Mouse (Mus musculus) lung, embryonic 14.5 days (tissue): ENCODE measurements around the gene Fars2. TPM values are rescaled to one million over a fixed set of nuclear protein-coding genes. Genes with fewer than 3 reads are reported as not detected.

Experiments
- ATAC-seq: fragments of 200-750 bp; cut with Nextera tagmentation; 2 replicates; pipeline ENCODE4 v1.8.0; 2017; ENCODE audit warnings: mild to moderate bottlenecking, moderate TSS enrichment, moderate library complexity; ENCODE audit not compliant: insufficient read depth
- DNase-seq: peaks from one replicate; pipeline ENCODE4 v3.0.0-alpha.2; 2015
- H3K27ac ChIP-seq: fragments of 300-500 bp; sonication (generic); 2 replicates; pipeline ENCODE4 v1.5.1; 2014; ENCODE audit warnings: low read depth, mild to moderate bottlenecking, moderate library complexity
- H3K27me3 ChIP-seq: fragments of 300-500 bp; sonication (generic); 2 replicates; pipeline ENCODE4 v1.6.1; 2014; ENCODE audit warnings: low read length, control low read depth; ENCODE audit not compliant: insufficient read depth
- H3K36me3 ChIP-seq: fragments of 300-500 bp; sonication (generic); 2 replicates; pipeline ENCODE4 v1.6.1; 2014; ENCODE audit warnings: control low read depth; ENCODE audit not compliant: insufficient read depth
- H3K4me1 ChIP-seq: fragments of 300-500 bp; sonication (generic); 2 replicates; pipeline ENCODE4 v1.6.1; 2014; ENCODE audit warnings: antibody characterized with exemption, control low read depth; ENCODE audit not compliant: insufficient read depth
- H3K4me2 ChIP-seq: fragments of 300-500 bp; sonication (generic); 2 replicates; pipeline ENCODE4 v1.6.1; 2014; ENCODE audit warnings: mild to moderate bottlenecking
- H3K4me3 ChIP-seq: fragments of 300-500 bp; sonication (generic); 2 replicates; pipeline ENCODE4 v1.5.1; 2014; ENCODE audit warnings: low read depth, low read length
- H3K9ac ChIP-seq: fragments of 300-500 bp; sonication (generic); 2 replicates; pipeline ENCODE4 v1.6.1; 2014
- H3K9me3 ChIP-seq: fragments of 300-500 bp; sonication (generic); 2 replicates; pipeline ENCODE4 v1.6.1; 2016; ENCODE audit warnings: low read depth, low read length, control low read depth
- CTCF ChIP-seq: IDR thresholded peaks from 2 replicates; pipeline ENCODE4 v1.5.1; 2016; ENCODE audit warnings: antibody characterized with exemption, low read depth
- WGBS: fragments of 180-500 bp; shearing (Covaris S2); extraction: QIAGEN DNeasy Blood & Tissue Kit; methylation state at CpG from one replicate; pipeline ENCODE4 v1.1.7; 2014; 5-methylcytosine and 5-hydroxymethylcytosine counted together
- polyA plus RNA-seq: library from polyadenylated mRNA; unstranded; fragments of >200 nt; fragmentation: Nextera tagmentation; extraction: Ambion mirVana; gene quantifications from 2 replicates; pipeline ENCODE4 v1.2.1, GENCODE M21; 2014

Fars2 gene
- polyA plus RNA-seq, 1 experiment from 2014 or later = 29.3 TPM

DNA sequence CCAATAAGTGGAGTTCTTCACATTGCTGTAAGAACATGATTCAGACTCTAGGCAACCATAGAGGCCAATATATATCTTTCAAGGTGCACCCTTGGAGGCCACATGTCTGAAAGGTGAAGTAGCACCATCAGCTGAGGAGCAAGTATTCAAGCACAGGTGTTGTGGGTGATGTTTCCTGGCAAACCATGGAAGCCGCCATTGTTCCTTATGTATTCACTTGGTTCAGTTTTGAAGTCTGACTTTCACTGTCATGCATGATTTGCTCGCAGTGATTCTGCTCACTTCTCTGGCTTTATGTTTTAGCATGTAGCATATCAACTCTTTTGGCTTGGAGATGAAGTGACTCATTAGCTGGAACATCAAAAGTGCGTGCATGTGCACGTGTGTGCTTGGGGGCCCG lies 56.9 kb downstream of the Fars2 start:
- H3K4me3 ChIP-seq = no peak overlapping the region
- ATAC-seq (no peak), DNase-seq (no peak)
- H3K27ac ChIP-seq = no peak overlapping the region
- no peaks in the 10 kb centered on the region for H3K27me3 ChIP-seq
- H3K4me1 ChIP-seq = no peaks in the 10 kb centered on the region
- H3K4me2 ChIP-seq = no peak overlapping the region
- 91% methylated on average over 5 of the region's 5 CpGs for WGBS
- TF ChIP-seq CTCF = no peak
- H3K9ac ChIP-seq = no peak overlapping the region
- H3K36me3 ChIP-seq = no peaks in the 10 kb centered on the region
- H3K9me3 ChIP-seq = no peaks in the 10 kb centered on the region

DNA sequence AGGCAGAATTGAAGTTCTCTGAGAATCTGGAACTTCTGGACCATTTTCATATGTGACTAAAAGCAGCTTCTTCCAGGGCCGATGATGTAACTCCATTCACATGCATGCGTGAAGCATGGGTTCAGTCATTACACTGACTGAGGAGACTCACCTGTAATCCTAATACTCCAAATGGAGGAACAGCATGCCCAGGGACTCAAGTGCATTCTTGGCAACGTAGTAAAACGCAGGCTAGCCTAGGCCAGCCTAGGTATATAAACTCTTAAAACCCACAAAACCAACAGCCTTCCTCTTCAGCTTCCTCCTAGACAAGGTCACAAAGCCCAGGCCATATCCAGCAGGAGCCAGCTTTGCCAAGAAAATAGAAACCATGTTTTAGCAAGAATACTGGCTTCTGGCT lies 57.6 kb downstream of the Fars2 start:
- Histone ChIP-seq H3K4me3 (no peak overlapping the region), H3K27me3 (no peaks in the 10 kb centered on the region), H3K4me2 (no peak overlapping the region), H3K9ac (no peak overlapping the region), H3K27ac (no peak overlapping the region), H3K36me3 (no peaks in the 10 kb centered on the region), H3K9me3 (no peaks in the 10 kb centered on the region), H3K4me1 (no peaks in the 10 kb centered on the region)
- no peak for TF ChIP-seq CTCF
- ATAC-seq (no peak), DNase-seq (peak; percentile 13)
- 72% methylated on average over 4 of the region's 4 CpGs for WGBS

DNA sequence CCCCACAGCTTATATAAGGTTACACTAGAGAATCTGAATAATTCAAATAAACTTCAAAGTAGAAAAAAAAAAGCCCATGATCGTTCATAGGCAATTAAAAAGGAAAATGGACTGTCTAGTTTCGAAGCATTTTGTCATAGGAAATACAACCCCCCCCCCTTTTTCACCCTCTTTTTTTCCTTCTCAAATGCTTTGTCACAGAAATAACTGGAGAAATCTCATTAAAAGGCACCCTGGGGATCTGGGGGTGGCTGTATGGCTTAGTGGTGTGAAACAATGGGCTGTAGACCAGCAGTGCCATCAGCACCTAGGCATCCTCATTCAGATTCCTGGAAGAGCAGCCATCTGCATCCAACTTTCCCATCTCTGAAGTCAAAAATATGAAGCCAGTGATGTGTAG lies 64.0 kb downstream of the Fars2 start:
- ATAC-seq (no peak), DNase-seq (no peak)
- no peak for TF ChIP-seq CTCF
- Histone ChIP-seq H3K9me3 (no peaks in the 10 kb centered on the region), H3K4me3 (no peak overlapping the region), H3K9ac (no peak overlapping the region), H3K4me2 (no peak overlapping the region), H3K27me3 (no peaks in the 10 kb centered on the region), H3K4me1 (no peaks in the 10 kb centered on the region), H3K27ac (no peak overlapping the region), H3K36me3 (no peaks in the 10 kb centered on the region)
- WGBS = 45% methylated on average over 2 of the region's 2 CpGs

DNA sequence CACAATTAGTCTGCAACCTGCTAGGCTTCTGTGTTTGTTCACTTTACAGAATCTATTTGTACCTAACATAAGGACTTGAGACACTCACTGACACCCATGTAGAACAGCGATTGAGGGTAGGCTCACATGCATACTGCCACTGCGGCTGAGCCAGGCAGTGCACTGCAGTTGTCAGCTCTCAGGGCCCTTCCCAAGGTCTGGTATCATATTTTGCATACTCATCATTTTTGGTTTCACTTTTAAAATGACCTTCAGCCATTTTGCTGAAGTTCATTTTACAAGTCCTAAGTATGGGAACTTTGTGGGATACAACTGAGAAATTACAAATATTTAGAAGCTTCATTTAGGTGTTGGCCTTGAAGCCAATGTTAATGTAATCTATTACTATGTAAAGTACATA lies 73.4 kb downstream of the Fars2 start:
- 87% methylated on average over 2 of the region's 2 CpGs for WGBS

DNA sequence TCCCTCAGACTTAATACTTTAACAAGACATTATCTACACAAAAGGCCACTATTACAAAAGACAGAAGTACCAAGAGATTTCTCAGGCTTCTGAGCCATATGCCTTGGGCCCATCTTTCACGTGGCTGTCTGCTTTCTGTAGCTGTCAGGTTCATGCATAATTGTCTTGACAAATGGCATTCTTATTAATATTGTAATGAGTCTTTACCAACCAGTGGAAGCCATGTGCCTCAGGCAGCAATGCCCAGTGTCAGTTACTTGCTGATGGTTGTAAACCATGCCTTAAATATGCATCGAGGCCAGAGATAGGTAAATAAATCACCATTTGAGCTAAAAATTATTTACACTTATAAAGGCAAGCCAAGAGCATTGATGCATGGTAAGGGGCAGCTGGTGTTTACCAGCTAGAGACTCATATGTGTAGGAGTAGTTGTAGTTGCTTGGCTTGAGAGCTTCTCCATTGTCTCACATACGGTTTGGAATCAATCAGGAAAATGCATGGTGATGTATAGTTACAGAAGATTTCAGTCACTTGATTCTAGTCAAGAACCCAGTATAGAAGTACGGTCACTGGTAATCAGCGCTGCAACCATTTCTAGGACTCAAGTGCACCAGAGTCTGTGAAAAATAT lies 76.4 kb downstream of the Fars2 start:
- WGBS = 77% methylated on average over 5 of the region's 5 CpGs
- TF ChIP-seq CTCF = no peak
- H3K9me3 ChIP-seq = no peaks in the 10 kb centered on the region
- H3K27ac ChIP-seq = no peak overlapping the region
- ATAC-seq (no peak), DNase-seq (no peak)
- no peak overlapping the region for H3K4me2 ChIP-seq
- no peak overlapping the region for H3K9ac ChIP-seq
- peaks cover 7% of the 10 kb centered on the region; the same call in 1 of the 2 replicates for H3K4me1 ChIP-seq
- no peak overlapping the region for H3K4me3 ChIP-seq
- H3K36me3 ChIP-seq = no peaks in the 10 kb centered on the region
- no peaks in the 10 kb centered on the region for H3K27me3 ChIP-seq

More for the DNA sequence above, 73.4 kb downstream of the Fars2 start:
- H3K4me3 ChIP-seq = no peak overlapping the region
- TF ChIP-seq CTCF = no peak
- DNase-seq (no peak), ATAC-seq (no peak)
- H3K27ac ChIP-seq = no peak overlapping the region
- H3K9ac ChIP-seq = no peak overlapping the region
- H3K27me3 ChIP-seq = no peaks in the 10 kb centered on the region
- H3K9me3 ChIP-seq = no peaks in the 10 kb centered on the region
- no peaks in the 10 kb centered on the region for H3K36me3 ChIP-seq
- H3K4me2 ChIP-seq = no peak overlapping the region
- H3K4me1 ChIP-seq = no peaks in the 10 kb centered on the region

DNA sequence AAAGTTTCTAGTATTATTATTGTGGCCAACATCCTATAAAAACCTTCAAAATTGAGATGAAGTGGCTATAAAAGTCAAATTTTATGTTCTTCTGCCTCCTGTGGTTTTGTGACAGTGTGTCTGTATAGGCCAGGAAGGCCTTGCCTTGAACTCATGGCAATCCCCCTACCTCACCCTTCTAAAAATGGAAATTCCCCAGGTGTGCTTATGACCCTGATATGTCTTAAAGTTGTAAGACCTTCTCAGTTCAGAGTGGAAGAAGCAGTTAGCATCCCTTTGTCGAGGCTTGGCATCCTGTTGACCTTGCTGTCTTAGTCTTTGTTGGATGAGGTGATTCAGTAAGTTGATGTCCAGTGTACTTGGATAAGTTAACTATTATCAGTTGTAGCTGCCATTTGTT lies 82.1 kb downstream of the Fars2 start:
- DNase-seq = no peak
- Histone ChIP-seq H3K9ac (no peak overlapping the region), H3K4me3 (no peak overlapping the region), H3K4me2 (no peak overlapping the region), H3K9me3 (no peaks in the 10 kb centered on the region), H3K36me3 (no peaks in the 10 kb centered on the region), H3K27me3 (no peaks in the 10 kb centered on the region), H3K27ac (no peak overlapping the region), H3K4me1 (peaks cover 7% of the 10 kb centered on the region; the same call in 1 of the 2 replicates)
- 83% methylated on average over 1 of the region's 1 CpGs for WGBS
- ATAC-seq = no peak
- no peak for TF ChIP-seq CTCF

DNA sequence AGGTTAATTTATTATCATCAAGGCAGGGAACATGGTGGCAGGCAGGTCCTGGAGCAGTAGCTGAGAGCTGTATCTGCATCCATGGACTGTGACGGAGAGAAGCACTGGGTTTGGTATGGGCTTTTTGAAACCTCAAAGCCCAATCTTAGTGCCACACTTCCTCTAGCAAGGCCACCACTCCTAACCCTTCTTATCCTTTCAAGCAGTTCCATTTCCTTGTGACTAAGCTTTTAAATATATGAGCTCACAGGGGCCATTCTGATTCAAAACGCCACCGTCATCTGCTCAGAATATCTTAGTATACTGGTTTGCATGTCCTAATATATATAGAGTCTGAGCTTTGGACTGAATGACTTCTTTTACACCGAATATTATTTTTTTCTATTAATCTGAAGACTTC lies 83.2 kb downstream of the Fars2 start:
- Histone ChIP-seq H3K9ac (no peak overlapping the region), H3K9me3 (no peaks in the 10 kb centered on the region), H3K27ac (no peak overlapping the region), H3K27me3 (no peaks in the 10 kb centered on the region), H3K4me3 (no peak overlapping the region), H3K4me1 (peaks cover 7% of the 10 kb centered on the region; the same call in 1 of the 2 replicates), H3K4me2 (no peak overlapping the region), H3K36me3 (no peaks in the 10 kb centered on the region)
- TF ChIP-seq CTCF = no peak
- no peak for ATAC-seq
- 87% methylated on average over 4 of the region's 4 CpGs for WGBS
- no peak for DNase-seq
